Mouse (Mus musculus): Measurements from ENCODE around the gene Nup85.

- TF ChIP-seq CTCF (IDR thresholded peaks at IDR 0.05; ENCODE audit: low read depth, low read length) (no peak), GATA1 (IDR thresholded peaks at IDR 0.05; ENCODE audit: borderline replicate concordance, low read length) (no peak)
These were observed 64.3 kb downstream of the Nup85 start for GRCm38 (mm10) chr11:115628465-115629101.
